Mouse (Mus musculus) forebrain, embryonic 11.5 days (tissue): ENCODE data around the gene Pogz. TPM values are rescaled to one million over a fixed set of nuclear protein-coding genes. Genes with fewer than 3 reads are reported as not detected.

ENCODE experiments used
- ATAC-seq: fragments of 200-750 bp; cut with Nextera tagmentation; replicated peaks from 2 replicates; pipeline ENCODE4 v1.8.0; 2017; ENCODE audit warnings: moderate TSS enrichment; ENCODE audit not compliant: low FRiP score
- DNase-seq: peaks from one replicate; pipeline ENCODE4 v3.0.0-alpha.2; 2017; ENCODE audit warnings: low spot score
- H3K27ac ChIP-seq: fragments of 300-500 bp; sonication (generic); 2 replicates; pipeline ENCODE4 v1.5.1; 2014; ENCODE audit warnings: low read depth, low read length
- H3K27me3 ChIP-seq: fragments of 300-500 bp; sonication (generic); 2 replicates; pipeline ENCODE4 v1.6.1; 2014; ENCODE audit warnings: mild to moderate bottlenecking, low read length, mixed read lengths; ENCODE audit not compliant: control insufficient read depth, insufficient read depth
- H3K36me3 ChIP-seq: fragments of 300-500 bp; sonication (generic); 2 replicates; pipeline ENCODE4 v1.6.1; 2014; ENCODE audit warnings: mild to moderate bottlenecking, low read length, moderate library complexity, mixed read lengths; ENCODE audit not compliant: control insufficient read depth, insufficient read depth
- H3K4me1 ChIP-seq: fragments of 300-500 bp; sonication (generic); replicated peaks from 2 replicates; pipeline ENCODE4 v1.6.1; 2014; ENCODE audit warnings: low read length, mixed read lengths; ENCODE audit not compliant: control insufficient read depth, insufficient read depth
- H3K4me2 ChIP-seq: fragments of 300-500 bp; sonication (generic); 2 replicates; pipeline ENCODE4 v1.6.1; 2014; ENCODE audit warnings: low read depth, mild to moderate bottlenecking, low read length, moderate library complexity, mixed read lengths; ENCODE audit not compliant: severe bottlenecking
- H3K4me3 ChIP-seq: fragments of 300-500 bp; sonication (generic); 2 replicates; pipeline ENCODE4 v1.5.1; 2014; ENCODE audit warnings: low read depth, low read length
- H3K9ac ChIP-seq: fragments of 300-500 bp; sonication (generic); 2 replicates; pipeline ENCODE4 v1.6.1; 2014; ENCODE audit warnings: low read length
- H3K9me3 ChIP-seq: fragments of 300-500 bp; sonication (generic); 2 replicates; pipeline ENCODE4 v1.6.1; 2016; ENCODE audit warnings: low read length, mixed read lengths; ENCODE audit not compliant: control insufficient read depth
- WGBS: fragments of 180-500 bp; shearing (Covaris S2); extraction: QIAGEN DNeasy Blood & Tissue Kit; methylation state at CpG from one replicate; pipeline ENCODE4 v1.1.7; 2014; 5-methylcytosine and 5-hydroxymethylcytosine counted together
- polyA plus RNA-seq: library from polyadenylated mRNA; unstranded; fragments of >200 nt; fragmentation: Nextera tagmentation; extraction: Ambion mirVana; gene quantifications from 2 replicates; pipeline ENCODE4 v1.2.1, GENCODE M21; 2014

Pogz gene
- polyA plus RNA-seq, 1 experiment from 2014 or later = 30.2 TPM

GRCm38 (mm10) chr3:94804146-94804545 is 33.2 kb upstream of the Pogz start:
- no peak overlapping the region for H3K4me3 ChIP-seq
- DNase-seq (peak; percentile 58), ATAC-seq (0 out of 2 replicates have a peak, but pooled peaks have one; percentile 46)
- H3K27me3 ChIP-seq = no peaks in the 10 kb centered on the region
- H3K9me3 ChIP-seq = no peaks in the 10 kb centered on the region
- H3K4me1 ChIP-seq = peaks cover 11% of the 10 kb centered on the region; the same call in 1 of the 2 replicates
- 4% methylated on average over 10 of the region's 10 CpGs for WGBS
- peak overlapping the region; percentile 41 for H3K9ac ChIP-seq
- H3K36me3 ChIP-seq = no peaks in the 10 kb centered on the region
- 0 out of 2 replicates have a peak overlapping the region, but pooled peaks have one; percentile 31 for H3K27ac ChIP-seq
- 0 out of 2 replicates have a peak overlapping the region, but pooled peaks have one; percentile 8 for H3K4me2 ChIP-seq

- H3K4me1 ChIP-seq = peaks cover 11% of the 10 kb centered on the region; the same call in 1 of the 2 replicates
- H3K27ac ChIP-seq = no peak overlapping the region
- no peaks in the 10 kb centered on the region for H3K27me3 ChIP-seq
- WGBS = 79% methylated on average over 4 of the region's 4 CpGs
- H3K9ac ChIP-seq = no peak overlapping the region
- no peak overlapping the region for H3K4me3 ChIP-seq
- no peaks in the 10 kb centered on the region for H3K9me3 ChIP-seq
- ATAC-seq (no peak), DNase-seq (no peak)
- H3K4me2 ChIP-seq = no peak overlapping the region
- no peaks in the 10 kb centered on the region for H3K36me3 ChIP-seq
Observed at GRCm38 (mm10) chr3:94804976-94805375, 32.4 kb upstream of the Pogz start.

- H3K27ac ChIP-seq = no peak overlapping the region
- no peaks in the 10 kb centered on the region for H3K36me3 ChIP-seq
- no peak overlapping the region for H3K4me2 ChIP-seq
- H3K4me1 ChIP-seq = peaks cover 11% of the 10 kb centered on the region; the same call in 1 of the 2 replicates
- DNase-seq (no peak), ATAC-seq (no peak)
- WGBS = 93% methylated on average over 1 of the region's 1 CpGs
- no peak overlapping the region for H3K4me3 ChIP-seq
- no peaks in the 10 kb centered on the region for H3K9me3 ChIP-seq
- no peaks in the 10 kb centered on the region for H3K27me3 ChIP-seq
- no peak overlapping the region for H3K9ac ChIP-seq
Observed at GRCm38 (mm10) chr3:94808296-94808695, 29.1 kb upstream of the Pogz start.

GRCm38 (mm10) chr3:94811628-94812027 is 25.7 kb upstream of the Pogz start:
- Histone ChIP-seq H3K9ac (no peak overlapping the region), H3K9me3 (no peaks in the 10 kb centered on the region), H3K4me3 (no peak overlapping the region), H3K4me2 (no peak overlapping the region), H3K27ac (no peak overlapping the region), H3K36me3 (no peaks in the 10 kb centered on the region), H3K27me3 (no peaks in the 10 kb centered on the region), H3K4me1 (no peaks in the 10 kb centered on the region)
- no peak for DNase-seq
- no peak for ATAC-seq
- 28% methylated on average over 4 of the region's 4 CpGs for WGBS

- 89% methylated on average over 3 of the region's 3 CpGs for WGBS
- no peak overlapping the region for H3K4me3 ChIP-seq
- ATAC-seq (no peak), DNase-seq (no peak)
- H3K4me1 ChIP-seq = no peaks in the 10 kb centered on the region
- no peak overlapping the region for H3K27ac ChIP-seq
- no peaks in the 10 kb centered on the region for H3K27me3 ChIP-seq
- no peak overlapping the region for H3K4me2 ChIP-seq
- no peak overlapping the region for H3K9ac ChIP-seq
- H3K36me3 ChIP-seq = no peaks in the 10 kb centered on the region
- no peaks in the 10 kb centered on the region for H3K9me3 ChIP-seq
Observed at GRCm38 (mm10) chr3:94813651-94814050, 23.7 kb upstream of the Pogz start.

GRCm38 (mm10) chr3:94814063-94814462 is 23.3 kb upstream of the Pogz start:
- Histone ChIP-seq H3K9ac (no peak overlapping the region), H3K4me3 (no peak overlapping the region), H3K4me2 (no peak overlapping the region), H3K4me1 (no peaks in the 10 kb centered on the region), H3K27ac (no peak overlapping the region), H3K27me3 (no peaks in the 10 kb centered on the region), H3K36me3 (no peaks in the 10 kb centered on the region), H3K9me3 (no peaks in the 10 kb centered on the region)
- WGBS = 83% methylated on average over 4 of the region's 4 CpGs
- no peak for DNase-seq
- ATAC-seq = no peak

- H3K27ac ChIP-seq = no peak overlapping the region
- no peak overlapping the region for H3K4me3 ChIP-seq
- no peak for ATAC-seq
- DNase-seq = no peak
- 85% methylated on average over 4 of the region's 4 CpGs for WGBS
- H3K9me3 ChIP-seq = no peaks in the 10 kb centered on the region
- no peak overlapping the region for H3K9ac ChIP-seq
- H3K4me2 ChIP-seq = no peak overlapping the region
- H3K36me3 ChIP-seq = no peaks in the 10 kb centered on the region
- H3K4me1 ChIP-seq = no peaks in the 10 kb centered on the region
- no peaks in the 10 kb centered on the region for H3K27me3 ChIP-seq
Observed at GRCm38 (mm10) chr3:94814663-94815062, 22.7 kb upstream of the Pogz start.

GRCm38 (mm10) chr3:94815603-94816002 is 21.8 kb upstream of the Pogz start:
- Histone ChIP-seq H3K27me3 (no peaks in the 10 kb centered on the region), H3K9ac (no peak overlapping the region), H3K36me3 (no peaks in the 10 kb centered on the region), H3K4me1 (no peaks in the 10 kb centered on the region), H3K4me2 (no peak overlapping the region), H3K9me3 (no peaks in the 10 kb centered on the region), H3K27ac (no peak overlapping the region), H3K4me3 (no peak overlapping the region)
- no peak for ATAC-seq
- DNase-seq = no peak

GRCm38 (mm10) chr3:94817731-94818130 is 19.6 kb upstream of the Pogz start:
- 92% methylated on average over 2 of the region's 2 CpGs for WGBS
- H3K27me3 ChIP-seq = no peaks in the 10 kb centered on the region
- no peak overlapping the region for H3K27ac ChIP-seq
- ATAC-seq (no peak), DNase-seq (no peak)
- no peak overlapping the region for H3K9ac ChIP-seq
- no peak overlapping the region for H3K4me2 ChIP-seq
- H3K36me3 ChIP-seq = no peaks in the 10 kb centered on the region
- no peaks in the 10 kb centered on the region for H3K9me3 ChIP-seq
- no peak overlapping the region for H3K4me3 ChIP-seq
- no peaks in the 10 kb centered on the region; the same call in 1 of the 2 replicates for H3K4me1 ChIP-seq
